8 mouse cellular contexts compared by ENCODE assay signal in genomic region chr2:109891031-109891430, GRCm38 (mm10). TPM values are rescaled to one million over a fixed set of nuclear protein-coding genes. Genes with fewer than 3 reads are reported as not detected.
DNase-seq lines count a peak whose midpoint lies in the region; ATAC-seq and TF ChIP-seq lines count a peak whose summit lies in the region.

No protein-coding gene starts in this region.

- no peaks in the 10 kb centered on the region for H3K9me3 ChIP-seq in liver, postnatal 0 days (ENCODE audit: low read length)

- TF ChIP-seq CTCF in layer of hippocampus, adult 2 months (conservative IDR thresholded peaks at IDR 0.05), result no peak
- no peak for TF ChIP-seq CTCF in cortical plate, adult 2 months (IDR thresholded peaks at IDR 0.05; ENCODE audit: extremely low read depth, insufficient read depth, low read length)
- no peak for TF ChIP-seq CTCF in liver, postnatal 0 days (IDR thresholded peaks at IDR 0.05; ENCODE audit: low read depth)

- H3K4me3 ChIP-seq in layer of hippocampus, adult 2 months, result peak overlapping the region; percentile 80
- H3K4me3 ChIP-seq in cortical plate, adult 2 months (ENCODE audit: insufficient read depth, low read length), result peak overlapping the region; percentile 73
- H3K4me3 ChIP-seq in liver, postnatal 0 days (ENCODE audit: low read depth, low read length), result peak overlapping the region; percentile 96

- WGBS in liver, postnatal 0 days (ENCODE audit: insufficient replicate concordance), result 2% methylated on average over 31 of the region's 34 CpGs

- TF ChIP-seq POLR2A in cortical plate, adult 2 months (IDR thresholded peaks at IDR 0.05; ENCODE audit: extremely low read depth, insufficient read depth, low read length), result no peak

- peak overlapping the region; percentile 97 for H3K27ac ChIP-seq in layer of hippocampus, adult 2 months
- H3K27ac ChIP-seq in cortical plate, adult 2 months (ENCODE audit: insufficient read depth, low read length), result peak overlapping the region; percentile 40
- H3K27ac ChIP-seq in liver, postnatal 0 days (ENCODE audit: low read depth), result peak overlapping the region; percentile 92

- H3K9ac ChIP-seq in liver, postnatal 0 days (replicated peaks), result peak overlapping the region; percentile 93

- TF ChIP-seq EP300 in liver, postnatal 0 days (IDR thresholded peaks at IDR 0.05; ENCODE audit: low read depth), result no peak

- no peaks in the 10 kb centered on the region for H3K27me3 ChIP-seq in liver, postnatal 0 days (ENCODE audit: insufficient read depth, low read length)

- ATAC-seq in hematopoietic stem cell, adult 5-6 weeks (replicated peaks in 1 of 2; ENCODE audit: insufficient read depth in 1 of 2, low FRiP score in 2 of 2, low TSS enrichment in 1 of 2, low read depth in 1 of 2, poor library complexity in 2 of 2, severe bottlenecking in 2 of 2), result peak; percentile 12 to 19
- peak; percentile 76 for ATAC-seq in liver, postnatal 0 days

- peak overlapping the region; percentile 69 for H3K4me2 ChIP-seq in liver, postnatal 0 days (ENCODE audit: low read depth, low read length)

- no peak for DNase-seq in layer of hippocampus, adult 2 months (ENCODE audit: low spot score in 2 of 2)
- DNase-seq in layer of hippocampus, adult 9-10 months (ENCODE audit: low spot score), result no peak
- DNase-seq in liver, postnatal 0 days, result no peak
- DNase-seq in skeletal muscle tissue, adult 2 months (ENCODE audit: low read depth, low spot score), result peak; percentile 4
- no peak for DNase-seq in retina, postnatal 1 day
- no peak for DNase-seq in cerebellum, adult 11 months

- peaks cover 20% of the 10 kb centered on the region for H3K36me3 ChIP-seq in liver, postnatal 0 days (replicated peaks; ENCODE audit: insufficient read depth, low read length)

- no peaks in the 10 kb centered on the region for H3K4me1 ChIP-seq in cortical plate, adult 2 months (ENCODE audit: control insufficient read depth, insufficient read depth, low read length)
- H3K4me1 ChIP-seq in liver, postnatal 0 days (ENCODE audit: insufficient read depth), result peaks cover 11% of the 10 kb centered on the region

RNA-seq across cellular contexts. Expression of gene Lin7c, which starts 0.4 kb away (rescaled TPM):
- total RNA-seq in layer of hippocampus, adult 2 months (2021), result 100 to 1,000 TPM; 124 to 126 TPM
- 28.4 and 29.3 TPM in 2 replicates for polyA plus RNA-seq in cortical plate, adult 2 months (2012; rRNA removed)
- 130 and 177 TPM in 2 replicates for total RNA-seq in hematopoietic stem cell, adult 5-6 weeks (2017)
- polyA plus RNA-seq in liver, postnatal 0 days (2015; fragmentation: Nextera tagmentation; extraction: Ambion mirVana), result 16.2 and 17.5 TPM in 2 replicates

RNA-seq across cellular contexts. Expression of gene Lgr4, which starts 26.4 kb away (rescaled TPM):
- 10 to 100 TPM; 28.4 to 29.6 TPM for total RNA-seq in layer of hippocampus, adult 2 months (2021)
- 14.6 and 15.4 TPM in 2 replicates for polyA plus RNA-seq in cortical plate, adult 2 months (2012; rRNA removed)
- total RNA-seq in hematopoietic stem cell, adult 5-6 weeks (2017), result 0.74 and 8.4 TPM in 2 replicates
- polyA plus RNA-seq in liver, postnatal 0 days (2015; fragmentation: Nextera tagmentation; extraction: Ambion mirVana), result 3.9 and 4.2 TPM in 2 replicates

Comparison
In these comparisons a context has a peak if more than half of its experiments do, and no peak if none do; other contexts are left out.
1. H3K27ac ChIP-seq: peak in every context shown above with its lines; median percentile 97 in layer of hippocampus, adult 2 months; 92 in liver, postnatal 0 days; 40 in cortical plate, adult 2 months.